Mouse (Mus musculus) left cerebral cortex, adult 9 months (tissue): ENCODE results near the gene Acvr1b.

Source experiments
- DNase-seq, 2 experiments: peaks; one replicate each; pipeline ENCODE4 v3.0.0; 2022; ENCODE audit warnings: low spot score in 2 of 2

The Acvr1b gene

DNA sequence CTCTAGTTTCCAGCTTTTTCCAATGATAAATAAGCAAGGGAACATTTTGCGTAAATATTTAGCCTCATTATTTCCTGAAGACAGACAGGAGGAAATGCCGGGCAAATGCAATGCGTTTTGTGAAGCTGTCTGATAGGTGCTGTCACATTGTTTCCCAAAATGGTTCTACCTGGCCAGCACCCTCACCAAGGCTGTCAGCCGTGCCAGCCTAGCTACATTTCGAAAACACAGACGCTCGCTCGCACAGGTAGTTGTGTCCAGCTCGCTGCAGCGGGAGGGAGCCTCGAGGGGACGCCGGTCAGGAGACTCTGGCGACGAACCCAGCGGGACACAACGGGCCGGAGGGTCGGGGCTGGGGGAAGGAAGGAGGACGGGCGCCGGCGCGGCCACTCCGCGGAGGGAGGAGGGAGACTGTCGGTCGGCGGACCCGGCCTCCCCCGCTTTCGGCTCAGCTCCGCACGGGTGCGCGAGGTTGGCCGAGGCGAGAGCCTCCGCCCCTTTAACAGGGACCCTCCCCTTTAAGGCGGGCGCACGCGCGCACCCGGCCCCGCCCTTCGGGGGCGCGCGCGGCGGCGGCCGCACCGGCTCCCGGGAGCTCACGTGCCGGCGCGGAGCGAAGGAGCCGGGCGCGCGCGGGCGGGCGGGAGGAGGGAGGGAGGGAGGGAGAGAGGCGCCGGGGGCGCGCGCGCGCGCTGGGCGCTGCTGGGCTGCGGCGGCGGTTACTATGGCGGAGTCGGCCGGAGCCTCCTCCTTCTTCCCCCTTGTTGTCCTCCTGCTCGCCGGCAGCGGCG, at the start of gene Acvr1b:
Acvr1b (plus strand) TSS at position 647 of the 791 bp plus-strand sequence.
- DNase-seq, result peak; percentile 71 to 87

DNA sequence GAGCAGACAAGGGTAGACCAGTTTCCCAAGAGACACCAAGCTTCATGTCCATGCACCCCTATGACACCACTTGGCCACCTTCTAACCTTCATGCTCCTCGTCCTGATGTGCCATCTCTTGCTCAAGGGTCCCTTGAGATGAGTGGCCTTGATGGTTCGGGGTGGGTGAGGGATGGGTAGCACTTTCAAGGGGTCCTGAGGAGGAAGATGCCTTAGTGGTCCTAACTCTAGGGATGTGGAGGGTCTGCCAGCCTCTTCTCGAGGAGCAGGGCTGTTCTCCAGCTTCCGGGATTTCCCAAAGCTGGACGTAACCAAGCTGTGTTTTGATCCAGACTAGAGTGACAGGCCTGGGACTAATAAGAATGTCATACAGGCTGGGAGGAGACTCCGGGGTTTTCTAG, 48.3 kb upstream of the Acvr1b start:
- no peak for DNase-seq

DNA sequence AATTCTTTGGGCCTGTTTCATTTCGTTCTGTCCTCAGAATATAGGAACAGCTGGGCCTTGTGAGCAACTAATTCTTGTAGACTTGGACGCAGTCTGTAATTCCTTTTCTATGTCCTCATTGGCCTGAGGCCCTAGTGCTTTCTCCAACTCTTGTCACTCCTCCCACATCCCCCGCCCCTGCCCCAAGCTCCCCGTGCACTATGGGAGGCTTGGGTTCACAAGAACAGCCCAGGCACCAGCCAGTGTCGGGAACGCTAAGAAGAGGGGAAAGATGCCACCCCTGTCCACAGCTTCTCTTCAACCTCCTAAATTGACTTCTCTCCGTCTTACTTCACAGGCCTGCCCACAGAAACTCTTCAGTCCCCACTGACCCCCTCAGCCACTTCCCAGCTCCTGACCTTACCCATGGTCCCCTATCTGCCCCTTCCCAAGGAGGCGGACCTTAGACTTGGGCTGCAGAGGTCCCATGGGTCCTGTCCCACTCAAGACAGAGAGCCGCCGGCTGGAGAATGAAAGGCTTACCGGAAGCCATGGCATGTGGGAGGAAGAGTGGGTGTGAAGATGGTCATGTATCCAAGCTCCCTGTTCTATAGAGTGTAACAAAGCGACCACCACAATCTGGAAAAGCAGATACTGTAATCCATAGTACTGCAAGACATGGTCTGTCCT, 46.9 kb upstream of the Acvr1b start:
- no peak for DNase-seq

DNA sequence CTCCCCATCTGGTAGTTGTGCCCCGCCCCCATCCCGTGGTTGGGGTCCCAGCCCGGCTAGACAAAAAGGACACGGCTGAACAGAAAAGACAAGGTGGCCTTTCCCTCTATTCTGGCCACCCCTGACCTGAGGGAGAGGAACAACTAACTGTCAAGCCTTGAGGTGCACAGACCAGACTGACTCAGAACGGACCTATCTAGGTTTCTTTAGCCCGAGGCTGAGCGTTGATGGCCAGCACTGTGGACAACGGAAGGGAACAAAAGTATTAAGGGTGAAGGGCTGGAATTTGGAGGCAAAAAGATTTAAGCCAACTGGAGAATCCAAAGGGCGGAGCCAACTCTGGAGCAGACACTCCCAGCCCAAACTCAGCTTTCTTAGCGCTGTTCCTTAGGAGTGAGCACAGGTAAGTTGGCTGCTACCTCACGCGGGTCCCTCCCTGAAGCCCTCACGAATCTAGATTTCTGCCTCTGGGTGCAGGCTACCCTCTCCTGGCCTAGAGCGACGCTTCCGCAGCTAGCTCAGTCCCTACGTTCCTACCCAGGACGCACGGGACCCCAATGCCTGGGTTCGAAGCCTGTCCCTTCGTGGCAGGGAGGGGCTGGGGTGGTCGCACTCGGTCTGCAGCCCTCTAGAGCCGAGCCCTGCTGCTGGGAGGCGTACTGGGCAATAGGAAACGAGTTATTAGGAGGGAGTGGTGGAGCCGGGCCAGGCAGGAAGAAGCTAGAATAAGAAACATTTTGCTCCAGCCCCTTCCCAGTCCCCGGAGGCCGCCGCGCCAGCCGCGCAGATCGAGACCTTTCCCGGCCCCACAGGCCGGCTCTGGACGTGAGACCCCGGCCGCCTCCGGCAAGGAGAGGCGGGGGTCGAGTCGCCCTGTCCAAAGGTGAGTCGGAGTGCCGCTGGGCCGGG, 45.4 kb upstream of the Acvr1b start, which contains the start of gene Acvrl1:
Acvrl1 (plus strand) TSS at position 342 of the 909 bp plus-strand sequence.
- DNase-seq, result no peak

DNA sequence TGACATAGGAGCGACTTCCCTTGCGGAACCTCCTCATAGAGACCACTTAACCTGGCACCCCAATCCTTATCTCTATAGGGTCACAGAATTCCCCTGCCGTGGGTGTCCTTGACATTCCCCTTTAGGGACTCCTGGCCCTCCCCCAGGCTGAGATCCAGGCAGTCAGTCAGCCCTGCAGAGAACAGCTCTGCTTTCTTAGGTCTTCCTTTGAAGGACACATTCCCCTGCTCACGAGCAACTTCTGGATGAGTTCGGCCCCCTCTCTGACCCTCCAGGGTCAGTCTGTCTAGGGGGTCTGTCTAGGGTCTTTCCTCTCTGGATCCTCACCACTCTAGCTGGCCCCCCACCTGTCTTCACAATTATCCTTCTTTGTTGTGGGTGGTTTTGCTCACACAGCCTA, 44.5 kb upstream of the Acvr1b start:
- no peak for DNase-seq

DNA sequence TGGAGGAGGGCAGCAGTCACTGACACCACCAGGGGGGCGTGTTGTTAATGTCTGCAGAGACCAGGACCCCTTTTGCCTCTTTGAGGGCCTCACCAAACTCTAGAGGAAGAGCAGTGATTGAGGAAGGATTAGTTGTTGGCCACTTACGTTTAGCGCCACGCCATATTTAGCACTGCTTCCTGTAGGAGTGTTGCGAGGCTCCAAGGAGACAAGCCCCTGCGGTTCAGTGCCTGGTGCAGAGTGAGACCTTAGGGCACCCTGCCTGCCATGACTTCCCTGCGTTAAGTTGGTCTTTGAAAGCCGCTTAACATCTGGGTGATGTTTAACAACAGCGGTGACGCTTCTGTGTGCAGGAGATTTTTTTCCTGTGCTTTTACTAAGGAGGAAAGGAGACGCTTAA, 42.4 kb upstream of the Acvr1b start:
- DNase-seq, result no peak

DNA sequence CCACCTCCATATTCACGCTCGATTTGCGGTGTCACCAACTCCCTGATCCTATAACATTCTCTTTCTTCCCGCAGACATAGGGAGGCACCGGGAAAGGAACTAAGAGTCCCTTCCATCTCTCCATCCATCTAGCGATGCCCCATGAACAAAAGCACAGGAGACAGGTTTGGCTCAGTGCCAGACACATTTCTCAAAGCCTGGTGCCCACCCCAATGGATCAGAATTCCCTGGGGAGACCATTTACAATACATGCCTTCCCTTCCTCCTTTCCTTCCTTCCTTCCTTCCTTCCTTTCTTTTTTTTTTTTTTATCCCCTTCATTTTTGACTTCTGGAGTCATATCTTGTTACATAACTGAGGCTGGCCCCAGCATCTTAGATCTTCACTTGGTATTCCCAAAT, 41.8 kb upstream of the Acvr1b start:
- no peak for DNase-seq

DNA sequence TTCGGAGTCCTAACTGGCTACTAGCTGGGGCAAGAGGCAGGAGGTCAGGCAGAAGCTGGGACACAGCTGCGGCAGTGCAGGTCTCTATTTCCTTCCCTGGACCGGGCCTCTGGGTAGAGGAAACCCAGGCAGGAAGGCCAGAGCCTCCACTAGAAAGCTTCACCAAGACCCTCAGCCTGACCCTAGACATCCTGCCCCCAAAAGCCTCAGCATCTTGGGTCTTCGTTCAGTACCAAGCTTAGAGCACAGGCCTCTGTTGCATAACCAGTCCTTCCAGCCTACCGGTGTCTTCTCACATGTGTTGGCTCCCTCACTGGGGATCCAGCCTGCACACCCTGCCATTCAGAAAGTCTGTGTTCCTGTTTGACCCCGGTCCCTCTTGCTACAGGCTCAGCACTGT, 41.1 kb upstream of the Acvr1b start:
- DNase-seq, result no peak

DNA sequence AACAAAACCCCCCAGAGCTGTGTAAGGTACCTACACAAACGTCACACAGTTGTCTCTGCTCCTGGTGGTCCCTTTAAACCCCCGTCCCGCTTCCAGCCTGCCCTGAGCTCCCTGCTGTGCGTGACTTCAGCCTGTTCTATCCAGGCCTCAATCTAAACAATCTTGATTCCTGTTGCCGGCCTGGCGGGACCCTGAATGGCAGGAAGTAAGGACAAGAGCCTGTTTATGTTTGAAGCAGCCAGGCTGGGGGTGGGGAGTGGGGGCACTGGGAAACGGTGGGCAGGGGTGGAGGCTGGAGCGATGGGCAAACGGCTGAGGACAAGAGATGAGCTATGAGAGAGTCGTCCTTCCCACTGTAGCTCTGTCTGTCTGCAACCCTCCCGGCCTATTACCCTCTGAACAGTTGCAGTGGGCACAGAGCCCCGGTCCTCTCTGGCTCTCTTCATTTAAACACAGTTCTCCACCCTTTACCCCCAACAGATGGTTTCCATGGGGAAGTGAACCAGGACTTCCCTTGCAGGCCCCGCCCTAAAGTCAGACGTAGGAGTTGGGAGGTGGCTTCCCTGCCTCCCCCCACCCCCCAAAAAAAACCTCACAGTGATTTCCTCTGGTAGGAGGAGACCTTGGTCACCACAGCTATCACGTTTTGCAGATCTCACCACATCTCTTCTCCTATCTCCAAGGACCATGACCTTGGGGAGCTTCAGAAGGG, 39.7 kb upstream of the Acvr1b start:
- no peak for DNase-seq

DNA sequence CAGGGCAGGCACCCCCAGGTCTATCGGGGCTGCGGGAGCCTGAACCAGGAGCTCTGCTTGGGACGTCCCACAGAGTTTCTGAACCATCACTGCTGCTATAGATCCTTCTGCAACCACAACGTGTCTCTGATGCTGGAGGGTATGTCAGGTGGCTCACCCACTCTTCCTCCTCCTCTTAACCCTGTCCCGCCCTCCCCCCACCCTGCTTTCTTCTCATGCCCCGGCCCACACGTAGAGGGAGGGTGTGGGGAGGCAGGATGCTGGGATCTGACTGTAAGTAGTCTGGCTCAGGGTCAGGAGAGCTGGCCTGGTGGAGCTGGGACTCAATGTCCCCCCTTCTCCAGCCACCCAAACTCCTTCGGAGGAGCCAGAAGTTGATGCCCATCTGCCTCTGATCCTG, 38.5 kb upstream of the Acvr1b start:
- DNase-seq, result no peak

DNA sequence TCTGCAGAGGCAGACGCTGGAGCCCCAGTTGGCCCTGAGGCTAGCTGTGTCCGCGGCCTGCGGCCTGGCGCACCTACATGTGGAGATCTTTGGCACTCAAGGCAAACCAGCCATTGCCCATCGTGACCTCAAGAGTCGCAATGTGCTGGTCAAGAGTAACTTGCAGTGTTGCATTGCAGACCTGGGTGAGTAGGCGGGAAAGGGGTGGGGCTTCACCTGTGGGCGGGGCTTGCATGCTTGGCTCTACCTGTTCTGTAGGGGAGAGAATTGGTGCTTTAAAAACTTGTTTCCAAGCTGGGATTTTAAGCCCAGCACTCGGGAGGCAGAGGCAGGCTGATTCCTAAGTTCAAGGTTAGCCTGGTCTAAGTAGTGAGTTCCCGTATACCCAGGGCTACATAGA, 36.4 kb upstream of the Acvr1b start:
- no peak for DNase-seq

DNA sequence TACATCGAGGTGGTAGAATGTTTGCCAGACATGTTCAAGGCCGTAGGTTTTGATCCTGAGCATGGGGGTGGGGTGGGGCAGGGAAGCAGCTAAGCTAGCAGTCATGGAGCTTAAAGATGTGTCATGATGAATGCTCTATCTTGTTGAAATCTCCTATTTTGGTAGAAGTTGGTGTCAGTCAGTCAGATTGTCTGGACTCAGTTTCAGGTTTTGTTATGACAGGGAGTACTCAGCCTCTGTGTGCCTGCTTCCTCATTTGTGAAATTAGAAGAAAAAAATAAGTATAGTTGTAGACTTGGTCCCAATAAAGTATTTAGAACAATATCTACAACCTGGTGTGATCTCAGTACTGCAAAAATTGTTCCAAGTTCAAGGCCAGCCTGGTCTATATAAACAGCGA, 35.2 kb upstream of the Acvr1b start:
- DNase-seq, result no peak

DNA sequence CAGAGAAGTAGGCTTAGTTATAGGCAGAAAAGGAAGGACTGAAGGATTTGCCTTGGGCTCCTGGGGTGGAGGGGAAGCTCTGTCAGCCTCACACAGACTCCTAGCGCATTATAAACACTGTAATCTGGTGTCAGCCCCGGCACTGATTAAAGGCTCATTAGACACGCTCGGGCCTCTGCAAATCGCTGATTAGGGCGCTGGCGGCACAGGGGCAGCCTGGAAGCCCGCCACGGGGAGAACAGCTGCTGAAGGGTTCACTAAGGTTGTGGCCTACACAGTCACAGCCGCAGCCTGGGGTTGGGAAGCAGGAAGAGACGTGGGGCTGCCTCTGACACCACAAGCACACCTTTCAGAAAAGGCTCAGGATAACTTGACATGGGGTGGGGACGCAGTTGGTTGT, 34.0 kb upstream of the Acvr1b start:
- DNase-seq, result no peak

DNA sequence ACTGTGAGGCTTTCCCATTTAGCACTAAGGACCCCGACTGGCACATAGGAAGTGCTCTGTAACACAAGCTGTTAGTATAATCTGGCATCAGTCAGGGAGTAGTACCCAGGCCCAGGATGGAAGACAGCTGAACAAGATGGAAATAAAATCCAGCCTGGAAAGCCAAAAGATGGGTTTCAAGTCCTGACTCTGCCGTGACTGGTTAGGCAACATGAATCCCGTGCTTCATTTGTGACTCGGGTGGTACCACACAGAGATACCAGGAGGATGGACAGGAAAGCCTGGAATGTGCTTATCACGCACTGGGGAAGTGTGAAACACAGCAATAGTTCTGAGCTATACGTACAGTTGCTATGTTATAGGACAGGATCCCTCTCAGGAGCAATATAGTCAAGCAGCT, 33.3 kb upstream of the Acvr1b start:
- no peak for DNase-seq

DNA sequence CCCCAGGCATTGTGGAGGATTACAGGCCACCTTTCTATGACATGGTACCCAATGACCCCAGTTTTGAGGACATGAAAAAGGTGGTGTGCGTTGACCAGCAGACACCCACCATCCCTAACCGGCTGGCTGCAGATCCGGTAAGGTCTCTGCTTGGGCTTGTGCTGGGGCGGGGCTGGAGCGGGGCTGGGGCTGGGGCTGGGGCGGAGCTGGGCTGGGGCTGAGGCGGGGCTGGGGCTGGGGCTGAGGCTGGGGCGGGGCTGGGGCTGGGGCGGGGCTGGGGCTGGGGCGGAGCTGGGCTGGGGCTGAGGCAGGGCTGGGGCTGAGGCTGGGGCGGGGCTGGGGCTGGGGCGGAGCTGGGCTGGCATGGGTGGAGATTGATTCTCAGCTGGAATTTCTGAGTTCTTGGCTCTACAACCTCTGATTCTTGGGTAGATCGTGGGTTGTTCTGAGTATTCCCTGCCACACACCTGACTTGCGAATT, 32.8 kb upstream of the Acvr1b start:
- no peak for DNase-seq

DNA sequence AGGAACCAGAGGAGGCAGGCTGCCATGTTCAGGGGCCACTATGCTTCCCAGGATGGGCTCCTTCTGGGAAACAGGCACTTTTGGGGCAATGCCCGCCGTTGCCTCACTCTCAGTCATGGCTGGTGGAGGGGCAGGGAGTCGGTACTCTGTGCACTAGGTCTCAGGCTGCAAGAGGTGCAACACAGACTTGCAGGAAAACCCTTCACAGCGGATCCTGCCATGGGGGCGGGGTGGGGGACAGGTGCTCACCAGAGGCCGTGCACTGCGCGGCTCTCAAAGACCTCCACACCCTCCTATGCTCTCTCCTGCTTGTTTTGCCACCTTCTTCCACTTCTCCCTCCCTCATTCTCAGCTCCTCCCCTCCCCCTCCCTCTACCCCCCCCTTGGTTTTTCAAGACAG, 31.2 kb upstream of the Acvr1b start:
- DNase-seq, result no peak

DNA sequence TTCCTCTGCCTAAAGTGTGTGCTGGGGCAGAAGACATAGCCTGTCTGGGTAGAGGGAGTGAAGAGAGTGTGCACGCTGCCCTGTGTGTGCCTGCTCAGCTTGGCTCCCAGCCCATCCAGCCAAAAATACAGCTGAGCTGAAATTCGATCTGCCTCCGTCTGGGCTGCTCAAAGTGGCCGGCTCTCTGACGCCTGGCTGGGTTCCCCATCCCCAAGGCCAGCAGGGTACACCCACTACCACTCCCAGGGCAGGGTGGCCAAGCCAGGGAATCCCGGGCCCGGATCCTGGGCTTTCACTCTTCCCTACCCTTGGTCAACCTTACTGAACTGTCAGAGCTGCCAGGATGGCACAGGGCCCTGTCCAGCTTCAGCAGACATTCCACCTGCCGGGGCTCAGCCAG, 30.4 kb upstream of the Acvr1b start:
- no peak for DNase-seq

DNA sequence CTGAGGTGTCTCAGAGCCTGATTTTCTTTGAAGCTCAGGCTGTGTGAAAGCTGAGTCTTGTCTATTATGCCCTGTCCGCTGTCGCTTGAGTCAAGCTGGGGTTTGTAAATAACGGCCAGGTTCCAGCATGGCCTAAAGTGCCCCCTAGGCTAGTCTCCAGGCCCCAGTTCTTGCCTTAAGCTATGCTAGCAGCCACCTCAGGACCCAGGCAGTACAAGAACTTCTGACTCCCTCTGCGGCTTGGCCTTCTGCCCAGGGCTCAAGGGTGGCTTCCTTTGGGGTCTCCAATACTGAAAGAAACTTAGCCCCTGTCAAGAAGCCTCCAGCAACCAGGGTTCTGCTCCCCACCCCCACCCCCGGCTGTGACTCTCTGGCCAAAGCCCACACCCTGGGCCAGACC, 29.7 kb upstream of the Acvr1b start:
- no peak for DNase-seq

DNA sequence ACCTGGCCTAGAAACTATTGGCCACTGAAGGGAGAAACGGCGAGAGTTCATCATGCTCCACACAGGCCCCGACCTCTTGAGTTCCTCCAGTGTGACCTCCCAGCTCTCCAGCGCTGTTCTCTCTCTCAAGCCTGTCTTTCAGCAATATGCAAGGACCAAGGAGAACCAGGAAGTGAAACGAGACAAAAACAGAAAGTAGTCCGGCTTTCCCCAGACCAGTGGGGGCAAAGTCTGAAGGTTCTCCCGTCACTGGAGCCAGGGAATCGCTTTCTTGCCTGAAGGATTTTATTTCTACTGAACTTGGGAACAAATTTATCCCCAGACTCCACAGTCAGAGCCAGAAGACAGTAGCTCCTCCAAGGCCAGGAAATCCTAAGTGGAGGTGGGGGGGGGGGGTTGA, 29.1 kb upstream of the Acvr1b start:
- no peak for DNase-seq

DNA sequence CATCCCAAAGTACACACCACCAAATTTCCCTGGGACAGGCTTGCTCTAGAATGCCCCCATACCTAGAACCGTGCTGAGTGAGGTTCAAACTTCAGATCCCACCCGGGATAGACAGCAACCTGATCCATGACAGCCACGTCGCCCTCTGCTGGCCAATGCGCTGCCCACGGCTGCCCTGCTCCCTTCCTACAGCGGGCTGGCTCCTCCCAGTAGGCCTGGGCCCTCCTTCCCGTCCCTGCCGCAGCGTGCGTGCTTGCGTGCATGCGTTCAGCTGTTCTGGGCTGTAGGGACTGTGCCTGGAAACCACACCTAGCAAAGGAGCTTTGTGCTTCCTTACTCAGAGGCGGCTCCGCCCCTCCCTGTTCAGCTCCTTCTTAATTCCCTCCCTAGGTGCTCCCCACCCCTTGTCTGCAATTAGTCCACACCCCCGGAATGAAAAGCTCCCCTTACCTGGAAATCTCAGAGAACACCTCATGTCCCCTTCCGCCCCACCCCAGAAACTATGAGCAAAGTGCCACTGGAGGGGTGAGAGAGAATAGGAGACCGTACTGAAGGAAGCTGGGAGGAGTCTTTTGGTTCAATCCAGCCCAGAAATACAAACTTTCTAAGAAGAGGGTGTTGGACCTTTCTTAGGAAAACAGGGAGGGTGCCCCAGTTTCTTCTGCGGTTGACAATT, 28.3 kb upstream of the Acvr1b start:
- DNase-seq, result peak; percentile 85 to 97
